Comparison of ENCODE assay signal across 1 mouse cellular context in the genomic region with DNA sequence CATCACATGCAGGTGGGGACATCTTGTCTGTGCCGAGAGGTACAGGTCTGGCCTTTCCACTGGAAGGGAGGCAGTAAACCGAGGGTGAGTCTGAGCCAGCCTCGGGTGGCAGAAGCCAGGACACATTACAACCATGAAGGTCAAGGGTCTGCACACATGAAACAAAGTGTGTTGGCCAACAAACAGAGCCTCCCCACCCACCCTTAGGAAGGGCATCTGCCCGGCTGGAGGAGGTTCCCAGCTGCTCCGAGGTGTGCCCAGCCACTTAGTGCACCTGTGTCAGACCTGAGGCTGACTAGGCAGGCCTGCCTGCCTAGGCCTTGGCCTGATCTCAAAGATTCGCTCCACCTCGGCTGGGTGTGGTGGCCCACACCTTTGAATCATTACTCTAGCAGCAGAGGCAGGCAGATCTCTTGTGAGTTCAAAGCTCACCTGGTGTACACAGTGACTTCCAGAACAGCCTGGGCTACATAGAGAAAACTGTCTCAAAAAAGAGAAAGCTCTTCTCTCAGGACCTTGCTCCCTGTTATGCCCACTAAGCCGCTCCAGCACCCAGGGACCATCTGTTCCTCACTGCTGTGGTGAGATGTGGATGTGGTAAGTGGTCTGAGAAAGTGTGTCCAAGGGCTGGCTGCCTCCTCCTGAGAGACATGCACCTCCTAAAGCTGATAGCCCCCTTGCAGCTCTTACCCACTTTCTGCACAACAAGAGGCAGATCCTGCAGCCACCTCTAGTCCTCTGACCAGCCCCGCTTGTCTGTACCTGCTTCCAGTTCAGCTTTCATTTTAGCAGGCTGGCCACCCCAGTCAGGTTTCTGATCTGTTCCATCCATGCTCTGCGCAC.
TF ChIP-seq lines count a peak whose summit lies in the region.

No protein-coding gene starts in this region.

TF ChIP-seq in MEL, 35 proteins besides CTCF, POLR2A, EP300 and RAD21 (continued from another document):
- TF ChIP-seq MAX (IDR thresholded peaks at IDR 0.05; ENCODE audit: low read length), result no peak
TF ChIP-seq in MEL: peak in this region for 0.
